Mouse (Mus musculus) hindbrain, postnatal 0 days (tissue): ENCODE results near the gene Rab24. TPM values are rescaled to one million over a fixed set of nuclear protein-coding genes. Genes with fewer than 3 reads are reported as not detected.
A peak's percentile ranks its signal among the peaks of the same experiment; 100 is the strongest.

Source experiments
- ATAC-seq: fragments of 200-750 bp; cut with Nextera tagmentation; 2 replicates; pipeline ENCODE4 v1.8.0; 2017; ENCODE audit warnings: mild to moderate bottlenecking, moderate TSS enrichment, moderate library complexity
- DNase-seq: peaks from one replicate; pipeline ENCODE4 v3.0.0-alpha.2; 2015; ENCODE audit warnings: low spot score
- H3K27ac ChIP-seq: fragments of 300-500 bp; sonication (generic); 2 replicates; pipeline ENCODE4 v1.5.1; 2014; ENCODE audit warnings: mild to moderate bottlenecking
- H3K27me3 ChIP-seq: fragments of 300-500 bp; sonication (generic); 2 replicates; pipeline ENCODE4 v1.6.1; 2014; ENCODE audit warnings: low read length, mixed read lengths; ENCODE audit not compliant: insufficient read depth
- H3K36me3 ChIP-seq: fragments of 300-500 bp; sonication (generic); 2 replicates; pipeline ENCODE4 v1.6.1; 2014; ENCODE audit warnings: low read length, mixed read lengths; ENCODE audit not compliant: insufficient read depth
- H3K4me1 ChIP-seq: fragments of 300-500 bp; sonication (generic); 2 replicates; pipeline ENCODE4 v1.6.1; 2014; ENCODE audit warnings: antibody characterized with exemption, low read length, mixed read lengths; ENCODE audit not compliant: insufficient read depth
- H3K4me2 ChIP-seq: fragments of 300-500 bp; sonication (generic); 2 replicates; pipeline ENCODE4 v1.6.1; 2014; ENCODE audit warnings: low read depth, mild to moderate bottlenecking, low read length, moderate library complexity, mixed read lengths
- H3K4me3 ChIP-seq: fragments of 300-500 bp; sonication (generic); 2 replicates; pipeline ENCODE4 v1.5.1; 2014; ENCODE audit warnings: low read length
- H3K9ac ChIP-seq: fragments of 300-500 bp; sonication (generic); replicated peaks from 2 replicates; pipeline ENCODE4 v1.6.1; 2014; ENCODE audit warnings: mild to moderate bottlenecking, low read length, moderate library complexity, mixed read lengths
- H3K9me3 ChIP-seq: fragments of 300-500 bp; sonication (generic); 2 replicates; pipeline ENCODE4 v1.6.1; 2016; ENCODE audit warnings: low read length, mixed read lengths
- CTCF ChIP-seq: IDR thresholded peaks from 2 replicates; pipeline ENCODE4 v1.5.1; 2016; ENCODE audit warnings: antibody characterized with exemption, control low read depth, low read depth
- WGBS: fragments of 180-500 bp; shearing (Covaris S2); extraction: QIAGEN DNeasy Blood & Tissue Kit; methylation state at CpG from one replicate; pipeline ENCODE4 v1.1.7; 2014; 5-methylcytosine and 5-hydroxymethylcytosine counted together
- polyA plus RNA-seq: library from polyadenylated mRNA; unstranded; fragments of >200 nt; fragmentation: Nextera tagmentation; extraction: Ambion mirVana; gene quantifications from 2 replicates; pipeline ENCODE4 v1.2.1, GENCODE M21; 2015
- total RNA-seq: library from RNA; depleted of rRNA; stranded (reverse); fragments of >200 nt; gene quantifications from 2 replicates; pipeline ENCODE4 v1.2.3, GENCODE M21; 2014

Rab24 gene
- total and polyA plus RNA-seq, 2 experiments from 2014 or later: 65.3 to 84.7 TPM

DNA sequence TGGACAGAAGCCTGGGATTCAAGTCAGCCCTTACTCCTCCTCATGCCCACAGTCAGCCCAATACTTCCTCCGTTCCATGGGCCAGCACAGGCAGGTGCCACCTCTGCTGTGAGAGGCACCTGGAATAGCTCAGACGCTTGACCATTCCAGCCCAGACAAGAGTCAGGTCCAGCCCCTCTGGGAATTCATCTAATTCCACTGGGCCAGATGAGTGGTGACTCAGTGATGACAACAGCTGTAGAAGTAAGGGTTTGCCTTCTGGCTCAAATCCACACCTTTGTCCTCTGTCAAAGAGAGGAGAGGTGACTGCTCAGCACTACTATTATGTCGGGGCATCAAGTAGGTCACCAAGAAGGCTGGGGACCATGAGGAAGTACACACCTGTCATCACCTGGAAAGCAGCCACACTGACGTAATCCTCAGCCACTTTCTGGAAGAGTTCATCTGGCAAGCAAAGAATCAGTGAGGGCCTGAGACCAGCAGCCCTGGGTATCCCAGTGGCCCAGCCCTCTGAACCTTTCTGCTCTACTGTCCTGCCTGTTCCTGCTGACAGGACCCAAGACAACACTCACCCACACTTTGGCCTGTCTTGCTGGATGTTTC is 1.7 kb downstream of the Rab24 start, which contains the start of gene Prelid1:
Gene Prelid1, plus strand, starts transcription at position 570 of the 603 bp plus-strand sequence.
- DNase-seq (no peak), ATAC-seq (no peak)
- no peaks in the 10 kb centered on the region for H3K9me3 ChIP-seq
- H3K4me3 ChIP-seq: peak within 1 kb of the TSS; percentile 89
- H3K27me3 ChIP-seq: no peaks in the 10 kb centered on the region
- H3K9ac ChIP-seq: peak within 1 kb of the TSS; percentile 90
- H3K4me2 ChIP-seq: peak within 1 kb of the TSS; percentile 89
- TF ChIP-seq CTCF: no peak
- 81% methylated on average over 4 of the region's 4 CpGs for WGBS
- peak within 1 kb of the TSS; percentile 75 for H3K27ac ChIP-seq
- no peaks in the 10 kb centered on the region; the same call in 1 of the 2 replicates for H3K4me1 ChIP-seq
- H3K36me3 ChIP-seq: peaks cover 12% of the 10 kb centered on the region; the same call in 1 of the 2 replicates

GRCm38 (mm10) chr13:55318351-55318750 is 3.4 kb downstream of the Rab24 start:
- H3K27ac ChIP-seq: no peak overlapping the region
- 81% methylated on average over 3 of the region's 3 CpGs for WGBS
- H3K9ac ChIP-seq: no peak overlapping the region
- H3K27me3 ChIP-seq: no peaks in the 10 kb centered on the region
- DNase-seq (no peak), ATAC-seq (no peak)
- H3K36me3 ChIP-seq: peaks cover 28% of the 10 kb centered on the region
- no peak overlapping the region for H3K4me3 ChIP-seq
- H3K4me2 ChIP-seq: no peak overlapping the region
- no peaks in the 10 kb centered on the region for H3K9me3 ChIP-seq
- no peaks in the 10 kb centered on the region; the same call in 1 of the 2 replicates for H3K4me1 ChIP-seq
- TF ChIP-seq CTCF: no peak

- Histone ChIP-seq H3K36me3 (peaks cover 56% of the 10 kb centered on the region), H3K9ac (no peak overlapping the region), H3K27ac (no peak overlapping the region), H3K4me1 (no peaks in the 10 kb centered on the region), H3K27me3 (no peaks in the 10 kb centered on the region), H3K4me2 (no peak overlapping the region), H3K9me3 (no peaks in the 10 kb centered on the region), H3K4me3 (no peak overlapping the region)
- ATAC-seq (no peak), DNase-seq (no peak)
- no peak for TF ChIP-seq CTCF
- WGBS: 82% methylated on average over 2 of the region's 2 CpGs
Measured at GRCm38 (mm10) chr13:55314891-55315412, 6.8 kb downstream of the Rab24 start.

DNA sequence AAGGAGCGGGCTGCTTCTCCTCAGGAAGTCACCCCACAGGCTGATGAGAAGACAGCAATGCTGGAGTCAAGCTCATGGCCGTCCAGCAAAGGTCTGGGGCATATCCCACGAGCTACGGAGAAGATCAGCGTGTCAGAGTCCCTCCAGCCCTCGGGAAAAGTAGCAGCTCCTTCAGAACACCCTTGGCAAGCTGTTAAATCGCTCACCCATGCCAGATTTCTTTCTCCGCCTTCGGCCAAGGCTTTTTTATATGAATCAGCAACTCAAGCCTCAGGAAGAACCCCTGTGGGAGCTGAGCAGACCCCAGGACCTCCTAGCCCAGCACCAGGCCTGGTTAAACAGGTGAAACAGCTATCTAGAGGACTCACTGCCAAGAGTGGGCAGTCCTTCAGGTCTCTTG is 8.7 kb downstream of the Rab24 start:
- Histone ChIP-seq H3K4me3 (no peak overlapping the region), H3K9me3 (no peaks in the 10 kb centered on the region), H3K4me1 (no peaks in the 10 kb centered on the region), H3K9ac (no peak overlapping the region), H3K27ac (no peak overlapping the region), H3K4me2 (no peak overlapping the region), H3K36me3 (peaks cover 67% of the 10 kb centered on the region), H3K27me3 (no peaks in the 10 kb centered on the region)
- TF ChIP-seq CTCF: no peak
- WGBS: 84% methylated on average over 9 of the region's 9 CpGs
- ATAC-seq (no peak), DNase-seq (no peak)

DNA sequence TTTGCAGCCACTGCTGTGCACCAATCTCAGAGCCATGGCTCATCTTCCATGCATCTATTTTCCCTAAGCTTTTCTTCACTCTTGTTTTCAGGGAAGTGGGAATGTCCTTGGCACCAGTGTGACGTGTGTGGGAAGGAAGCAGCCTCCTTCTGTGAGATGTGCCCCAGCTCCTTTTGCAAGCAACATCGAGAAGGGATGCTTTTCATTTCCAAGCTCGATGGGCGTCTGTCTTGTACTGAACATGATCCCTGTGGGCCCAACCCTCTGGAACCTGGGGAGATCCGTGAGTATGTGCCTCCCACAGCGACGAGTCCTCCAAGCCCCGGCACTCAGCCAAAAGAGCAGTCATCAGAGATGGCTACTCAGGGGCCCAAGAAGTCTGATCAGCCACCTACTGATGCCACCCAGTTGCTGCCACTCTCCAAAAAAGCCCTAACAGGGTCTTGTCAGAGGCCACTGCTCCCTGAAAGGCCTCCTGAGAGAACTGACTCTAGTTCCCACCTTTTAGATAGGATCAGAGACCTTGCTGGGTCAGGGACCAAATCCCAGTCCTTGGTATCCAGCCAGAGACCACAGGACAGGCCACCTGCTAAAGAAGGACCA is 9.6 kb downstream of the Rab24 start:
- ATAC-seq (no peak), DNase-seq (no peak)
- TF ChIP-seq CTCF: no peak
- H3K4me2 ChIP-seq: no peak overlapping the region
- no peak overlapping the region for H3K4me3 ChIP-seq
- 87% methylated on average over 8 of the region's 8 CpGs for WGBS
- no peak overlapping the region for H3K27ac ChIP-seq
- no peak overlapping the region for H3K9ac ChIP-seq
- H3K27me3 ChIP-seq: no peaks in the 10 kb centered on the region
- peaks cover 77% of the 10 kb centered on the region for H3K36me3 ChIP-seq
- H3K9me3 ChIP-seq: no peaks in the 10 kb centered on the region
- H3K4me1 ChIP-seq: no peaks in the 10 kb centered on the region

DNA sequence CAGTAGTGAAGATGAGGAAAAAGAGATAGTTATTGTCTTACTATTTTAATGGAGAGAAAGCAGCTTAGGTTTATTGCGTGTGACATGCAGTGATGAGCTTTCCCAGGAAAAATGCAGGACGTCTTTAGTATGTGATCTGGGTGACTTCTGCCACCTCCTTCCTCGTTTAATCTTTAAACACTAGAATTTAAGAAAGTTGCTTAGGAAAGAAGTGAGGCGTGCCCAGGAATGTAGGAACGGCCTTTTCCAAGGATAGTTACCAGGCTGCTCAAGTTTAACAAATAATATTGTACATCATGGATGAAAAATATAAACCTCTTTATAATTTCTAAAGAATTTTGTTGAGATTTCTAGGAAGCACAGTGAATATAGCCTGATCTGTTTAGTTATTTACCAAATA is 20.8 kb downstream of the Rab24 start:
- Histone ChIP-seq H3K4me1 (no peaks in the 10 kb centered on the region), H3K9ac (no peak overlapping the region), H3K9me3 (no peaks in the 10 kb centered on the region), H3K36me3 (peaks cover 50% of the 10 kb centered on the region), H3K4me3 (no peak overlapping the region), H3K27me3 (no peaks in the 10 kb centered on the region), H3K27ac (no peak overlapping the region), H3K4me2 (no peak overlapping the region)
- WGBS: 90% methylated on average over 5 of the region's 5 CpGs
- DNase-seq (no peak), ATAC-seq (no peak)
- no peak for TF ChIP-seq CTCF

DNA sequence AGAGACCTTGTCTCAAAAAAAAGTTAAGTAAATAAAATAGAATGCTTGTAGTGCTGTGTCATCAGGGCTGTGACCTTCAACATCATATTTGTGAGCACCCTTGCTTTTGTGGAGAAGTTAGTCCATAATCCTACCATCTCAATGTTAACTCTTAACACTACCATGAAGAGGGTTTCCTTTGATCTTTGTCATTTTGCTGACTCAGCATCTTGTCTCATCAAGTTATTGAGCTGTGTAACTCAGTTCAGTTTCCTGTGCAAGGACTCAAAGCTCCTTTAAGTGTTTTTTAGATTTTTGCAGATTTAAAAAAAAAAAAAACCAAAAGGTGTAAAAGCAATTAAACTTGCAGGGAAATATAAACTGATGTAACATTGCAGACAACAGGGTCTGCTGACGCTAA is 25.0 kb downstream of the Rab24 start:
- ATAC-seq (no peak), DNase-seq (no peak)
- 79% methylated on average over 1 of the region's 1 CpGs for WGBS
- Histone ChIP-seq H3K27me3 (no peaks in the 10 kb centered on the region), H3K4me1 (no peaks in the 10 kb centered on the region), H3K27ac (no peak overlapping the region), H3K4me3 (no peak overlapping the region), H3K4me2 (no peak overlapping the region), H3K36me3 (peaks cover 42% of the 10 kb centered on the region), H3K9me3 (no peaks in the 10 kb centered on the region), H3K9ac (no peak overlapping the region)
- TF ChIP-seq CTCF: no peak
